ENCODE assay signal across 20 mouse cellular contexts in the genomic region with DNA sequence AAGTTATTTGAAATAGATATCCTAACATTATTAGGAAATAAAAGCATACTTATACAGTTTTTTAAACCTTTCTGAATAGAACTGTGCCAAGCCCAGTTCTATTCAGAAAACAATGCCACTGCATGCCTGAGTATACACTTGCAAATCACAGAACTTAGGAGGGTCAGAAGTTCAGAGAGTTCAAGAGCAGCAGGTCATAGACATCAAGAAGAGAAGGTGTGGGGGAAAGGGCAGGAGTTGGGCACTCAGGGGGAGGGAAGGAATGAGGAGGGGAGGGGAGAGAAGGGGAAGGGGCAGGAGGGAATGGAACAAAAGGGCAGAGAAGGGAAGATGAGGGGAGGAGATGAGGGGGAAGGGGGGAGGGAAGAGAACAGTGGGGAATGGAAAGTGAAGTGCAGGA. TPM values are rescaled to one million over a fixed set of nuclear protein-coding genes. Genes with fewer than 3 reads are reported as not detected.
"Had no signal": no experiment of that assay in that cellular context is flagged by ENCODE, and none has a peak within 500 bp of the region (broad histone marks: within the 10 kb centered on the region; RNA-seq: fewer than 3 reads in every experiment).

No protein-coding gene starts in this region.

- H3K27ac ChIP-seq: liver, embryonic 14.5 days; midbrain, embryonic 10.5 days; midbrain, embryonic 13.5 days; midbrain, embryonic 15.5 days; neural tube, embryonic 13.5 days; neural tube, embryonic 15.5 days had no signal

- DNase-seq: lung, adult 18-20 months; lung, embryonic 14.5 days; lung, postnatal 10 days; lung, postnatal 4 days; right cerebral cortex, adult 18-20 months; right cerebral cortex, postnatal 25 days; thymus, adult 18-20 months; thymus, postnatal 14 days; thymus, postnatal 36 days had no signal

- H3K36me3 ChIP-seq: midbrain, embryonic 10.5 days; midbrain, embryonic 13.5 days; midbrain, embryonic 15.5 days; neural tube, embryonic 13.5 days; neural tube, embryonic 15.5 days had no signal

- H3K9me3 ChIP-seq: midbrain, embryonic 10.5 days; midbrain, embryonic 13.5 days; midbrain, embryonic 15.5 days; neural tube, embryonic 15.5 days had no signal

- H3K4me1 ChIP-seq: midbrain, embryonic 13.5 days; neural tube, embryonic 15.5 days had no signal

- H3K27me3 ChIP-seq: midbrain, embryonic 13.5 days; midbrain, embryonic 15.5 days; neural tube, embryonic 13.5 days; neural tube, embryonic 15.5 days had no signal

- H3K4me3 ChIP-seq: midbrain, embryonic 10.5 days; midbrain, embryonic 13.5 days; midbrain, embryonic 15.5 days; myocyte; neural tube, embryonic 13.5 days; neural tube, embryonic 15.5 days had no signal

RNA-seq across cellular contexts. Expression of a gene that starts 23.6 kb away (rescaled TPM):
- polyA plus RNA-seq: liver, embryonic 14.5 days; liver, embryonic 16.5 days; lung, embryonic 14.5 days; lung, embryonic 16.5 days; midbrain, embryonic 10.5 days; midbrain, embryonic 13.5 days; midbrain, embryonic 15.5 days; myocyte; neural tube, embryonic 11.5 days; neural tube, embryonic 13.5 days; neural tube, embryonic 15.5 days; spleen, adult 2 months had no signal
